Mouse (Mus musculus): ENCODE data around the gene Lrrc59. TPM values are rescaled to one million over a fixed set of nuclear protein-coding genes. Genes with fewer than 3 reads are reported as not detected.

Gene Lrrc59
- 10 to 100 TPM; 63.3 to 68.5 TPM for total RNA-seq (2023)

GRCm38 (mm10) chr11:94629199-94629883, at the start of gene Lrrc59:
TSS of gene Lrrc59 (plus strand) at chr11:94629767.

GRCm38 (mm10) chr11:94601321-94602281, 28.0 kb upstream of the Lrrc59 start, which contains the start of gene Acsf2:
TSS of gene Acsf2 (minus strand) at chr11:94601871.

GRCm38 (mm10) chr11:94653663-94654436, 24.3 kb downstream of the Lrrc59 start, which contains the start of the genes Mrpl27 and Eme1:
TSS of gene Mrpl27 (plus strand) at chr11:94653767.
TSS of gene Eme1 (minus strand) at chr11:94653964.

GRCm38 (mm10) chr11:94676754-94677606, 47.4 kb downstream of the Lrrc59 start, which contains the start of gene Xylt2:
TSS of gene Xylt2 (minus strand) at chr11:94677515.

Other genes starting within 250 kb of the Lrrc59 start
- gene Abcc3, start 236.8 kb upstream of the Lrrc59 start, total RNA-seq (2023): 1 to 10 TPM; 5.0 to 5.1 TPM
- gene Cacna1g, start 155.6 kb upstream of the Lrrc59 start, total RNA-seq (2023): not detected
- gene Spata20, start 143.6 kb upstream of the Lrrc59 start, total RNA-seq (2023): not detected
- gene Epn3, start 129.8 kb upstream of the Lrrc59 start, total RNA-seq (2023): under 1 TPM in 1 of 2 experiments, not detected in 1; 0.15 TPM
- gene Mycbpap, start 108.0 kb upstream of the Lrrc59 start, total RNA-seq (2023): not detected
- gene Rsad1, start 80.5 kb upstream of the Lrrc59 start, total RNA-seq (2023): 1 to 10 TPM; 5.5 to 7.2 TPM
- not detected for gene Chad, start 64.7 kb upstream of the Lrrc59 start, total RNA-seq (2023)
- gene Acsf2, start 27.9 kb upstream of the Lrrc59 start, total RNA-seq (2023): 10 to 100 TPM; 18.8 to 19.5 TPM
- gene Mrpl27, start 24.0 kb downstream of the Lrrc59 start, total RNA-seq (2023): 10 to 100 TPM; 17.2 to 29.0 TPM
- gene Eme1, start 24.2 kb downstream of the Lrrc59 start, total RNA-seq (2023): 1 to 10 TPM; 4.5 to 5.2 TPM
- 10 to 100 TPM; 53.9 to 54.6 TPM for gene Xylt2, start 47.7 kb downstream of the Lrrc59 start, total RNA-seq (2023)
- not detected for gene Gm11541, start 74.7 kb downstream of the Lrrc59 start, total RNA-seq (2023)
- gene Cdc34b, start 112.0 kb downstream of the Lrrc59 start, total RNA-seq (2023): under 1 TPM in 1 of 2 experiments, not detected in 1; 0.47 TPM
- gene Tmem92, start 152.9 kb downstream of the Lrrc59 start, total RNA-seq (2023): not detected

Measured in T-cell, adult 66 days (primary cell).